Mouse (Mus musculus) spleen, adult 12 weeks (tissue): ENCODE results near the gene Iba57.

Experiments
- DNase-seq: peaks from one replicate; pipeline ENCODE4 v3.0.0; 2022; ENCODE audit warnings: low spot score

The Iba57 gene

DNA sequence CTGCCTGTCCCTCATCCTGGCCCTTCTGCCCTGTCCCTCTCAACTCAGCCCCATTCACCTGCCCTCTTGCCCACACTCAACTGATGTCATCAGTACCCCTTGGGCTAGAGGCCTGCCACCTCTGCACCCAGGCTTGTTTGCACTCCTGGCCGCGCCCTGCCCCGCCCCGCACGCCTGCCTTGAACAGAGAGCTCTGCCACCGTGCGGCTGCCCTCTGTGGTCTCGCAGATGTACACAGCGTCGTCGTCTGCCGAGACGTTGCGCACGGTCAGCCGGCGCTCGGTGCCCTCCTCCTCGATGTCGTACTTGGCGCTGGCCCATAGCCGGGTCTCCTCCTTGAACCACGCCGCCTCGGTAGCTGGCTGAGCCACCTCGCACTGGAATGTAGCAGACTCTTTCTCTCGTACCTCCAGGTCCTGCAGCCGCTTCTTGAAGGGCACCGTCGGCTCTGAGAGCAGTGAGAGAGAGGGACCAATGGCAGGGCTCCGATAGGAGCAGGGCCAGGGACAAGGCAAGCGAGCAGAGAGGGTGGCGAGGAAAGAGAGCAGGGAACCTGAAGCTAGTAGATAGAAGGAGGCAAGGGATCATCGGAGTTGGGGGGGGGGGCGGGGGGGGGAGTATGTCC, 29.1 kb downstream of the Iba57 start:
- no peak for DNase-seq

DNA sequence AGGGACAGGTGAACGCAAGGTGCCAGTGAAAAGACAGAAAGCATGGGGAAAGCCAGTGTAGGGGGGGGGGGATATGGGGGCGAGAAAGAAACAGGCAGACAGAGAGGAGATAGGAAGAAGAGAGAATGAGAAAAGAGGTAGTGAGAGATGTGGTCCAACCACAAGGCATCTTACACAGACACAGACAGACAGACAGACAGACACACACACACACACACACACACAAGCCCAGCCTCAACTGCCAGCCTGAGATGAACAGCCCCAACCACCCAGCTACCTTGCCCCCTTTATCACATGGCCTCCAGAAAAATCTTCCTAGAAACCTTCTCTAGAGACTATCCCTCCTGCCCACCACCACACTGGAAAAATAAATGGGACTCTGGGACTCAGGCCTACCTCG, 31.5 kb downstream of the Iba57 start:
- DNase-seq = no peak

DNA sequence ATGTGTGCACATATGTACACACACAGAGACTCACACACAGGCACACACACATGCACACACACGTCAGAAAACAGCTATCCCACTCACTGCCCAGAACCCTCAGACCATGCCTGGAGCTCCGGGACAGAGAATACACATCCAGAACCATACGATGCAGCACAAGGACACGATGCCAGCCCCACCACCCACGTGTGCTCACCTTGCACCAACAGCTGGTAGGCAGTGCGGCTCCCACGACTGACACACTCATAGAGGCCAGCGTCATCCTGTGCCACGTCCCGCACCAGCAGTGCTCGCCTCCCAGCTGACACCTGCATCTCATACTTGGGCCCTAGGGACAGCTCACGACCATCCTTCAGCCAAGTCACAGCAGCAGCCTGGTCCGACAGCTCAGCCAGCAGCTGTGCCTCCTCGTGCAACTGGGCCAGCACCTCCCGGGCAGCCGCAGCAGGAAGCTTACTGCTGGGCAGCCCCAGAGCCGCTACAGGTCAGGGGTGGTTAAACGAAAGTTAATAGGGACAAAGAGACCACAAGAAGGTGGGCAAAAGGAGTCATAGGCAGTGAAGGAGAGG, 32.1 kb downstream of the Iba57 start:
- no peak for DNase-seq

DNA sequence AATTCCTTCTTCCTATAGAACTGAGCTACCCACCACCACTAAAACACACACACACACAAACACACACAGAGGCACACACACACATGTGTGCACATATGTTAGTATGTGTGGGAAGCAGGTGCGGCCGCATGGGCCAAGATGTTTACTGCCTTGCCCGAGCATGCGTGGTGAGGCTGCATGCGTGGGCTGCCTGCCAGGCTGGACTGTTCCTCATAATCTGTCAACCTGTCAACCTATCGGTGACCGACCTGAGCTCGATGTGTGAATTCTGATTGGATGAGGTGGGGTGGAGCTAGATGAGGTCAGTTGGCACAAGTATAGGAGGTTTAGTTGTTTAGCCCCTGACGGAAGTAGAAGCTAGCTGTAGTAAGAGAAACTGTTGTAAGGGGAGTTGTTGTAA, 32.8 kb downstream of the Iba57 start:
- no peak for DNase-seq

DNA sequence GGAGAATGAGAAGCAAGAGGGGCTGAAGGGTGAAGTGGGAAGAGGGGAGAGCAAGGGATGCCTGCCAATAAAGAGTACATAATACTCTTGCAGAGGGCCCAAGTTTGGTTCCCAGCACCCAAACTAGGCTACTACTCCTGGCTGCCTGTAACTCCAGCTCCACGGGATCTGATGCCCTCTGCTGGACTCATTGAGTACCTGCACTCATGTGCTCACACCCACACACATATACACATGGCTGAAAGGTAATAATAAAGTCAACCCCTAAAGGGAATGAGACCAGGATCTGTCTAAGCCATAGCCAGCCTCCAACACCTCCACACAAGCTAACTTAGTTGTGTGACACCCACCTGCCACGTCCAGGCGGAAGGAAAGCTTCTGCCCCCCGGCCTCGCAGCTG, 57.6 kb downstream of the Iba57 start:
- DNase-seq = no peak
